Mouse (Mus musculus): ENCODE data around the gene Stk16. TPM values are rescaled to one million over a fixed set of nuclear protein-coding genes. Genes with fewer than 3 reads are reported as not detected.

The Stk16 gene
- polyA plus RNA-seq, 1 experiment from 2014 or later, result 151 TPM

GRCm38 (mm10) chr1:75244836-75245235, 34.2 kb downstream of the Stk16 start:
- no peak overlapping the region for H3K4me2 ChIP-seq (ENCODE audit: low read length)
- no peak overlapping the region for H3K27ac ChIP-seq (ENCODE audit: low read length)
- no peaks in the 10 kb centered on the region for H3K9me3 ChIP-seq (ENCODE audit: control insufficient read depth, low read length)
- peaks cover 4% of the 10 kb centered on the region for H3K4me1 ChIP-seq (replicated peaks; ENCODE audit: control insufficient read depth, insufficient read depth, low read length)
- peaks cover 4% of the 10 kb centered on the region for H3K36me3 ChIP-seq (ENCODE audit: control insufficient read depth, insufficient read depth)
- H3K9ac ChIP-seq (replicated peaks; ENCODE audit: low read depth, low read length), result no peak overlapping the region
- H3K27me3 ChIP-seq (replicated peaks; ENCODE audit: control insufficient read depth, insufficient read depth, low read length), result no peaks in the 10 kb centered on the region
- ATAC-seq, result peak; percentile 88
- 16% methylated on average over 4 of the region's 4 CpGs for WGBS
- no peak overlapping the region for H3K4me3 ChIP-seq (replicated peaks; ENCODE audit: low read length)

- Histone ChIP-seq H3K4me1 (replicated peaks; ENCODE audit: control insufficient read depth, insufficient read depth, low read length) (peaks cover 12% of the 10 kb centered on the region), H3K4me3 (replicated peaks; ENCODE audit: low read length) (no peak overlapping the region), H3K36me3 (ENCODE audit: control insufficient read depth, insufficient read depth) (no peaks in the 10 kb centered on the region; the same call in 1 of the 2 replicates), H3K4me2 (ENCODE audit: low read length) (no peak overlapping the region), H3K27ac (ENCODE audit: low read length) (no peak overlapping the region), H3K9ac (replicated peaks; ENCODE audit: low read depth, low read length) (no peak overlapping the region), H3K9me3 (ENCODE audit: control insufficient read depth, low read length) (no peaks in the 10 kb centered on the region), H3K27me3 (replicated peaks; ENCODE audit: control insufficient read depth, insufficient read depth, low read length) (no peaks in the 10 kb centered on the region)
- 77% methylated on average over 16 of the region's 16 CpGs for WGBS
- no peak for ATAC-seq
Measured at GRCm38 (mm10) chr1:75247071-75247930, 36.7 kb downstream of the Stk16 start.

GRCm38 (mm10) chr1:75248041-75248772, 37.6 kb downstream of the Stk16 start:
- Histone ChIP-seq H3K36me3 (ENCODE audit: control insufficient read depth, insufficient read depth) (no peaks in the 10 kb centered on the region; the same call in 1 of the 2 replicates), H3K9me3 (ENCODE audit: control insufficient read depth, low read length) (no peaks in the 10 kb centered on the region), H3K4me1 (replicated peaks; ENCODE audit: control insufficient read depth, insufficient read depth, low read length) (peaks cover 12% of the 10 kb centered on the region), H3K4me3 (replicated peaks; ENCODE audit: low read length) (no peak overlapping the region), H3K9ac (replicated peaks; ENCODE audit: low read depth, low read length) (0 out of 2 replicates have a peak overlapping the region, but pooled peaks have one; percentile 9), H3K4me2 (ENCODE audit: low read length) (no peak overlapping the region), H3K27ac (ENCODE audit: low read length) (no peak overlapping the region), H3K27me3 (replicated peaks; ENCODE audit: control insufficient read depth, insufficient read depth, low read length) (no peaks in the 10 kb centered on the region)
- ATAC-seq, result no peak
- WGBS, result 51% methylated on average over 9 of the region's 9 CpGs

GRCm38 (mm10) chr1:75250498-75250897, 39.9 kb downstream of the Stk16 start:
- ATAC-seq, result no peak
- H3K4me3 ChIP-seq (replicated peaks; ENCODE audit: low read length), result no peak overlapping the region
- H3K9ac ChIP-seq (replicated peaks; ENCODE audit: low read depth, low read length), result no peak overlapping the region
- peaks cover 20% of the 10 kb centered on the region for H3K4me1 ChIP-seq (replicated peaks; ENCODE audit: control insufficient read depth, insufficient read depth, low read length)
- H3K27ac ChIP-seq (ENCODE audit: low read length), result no peak overlapping the region
- H3K9me3 ChIP-seq (ENCODE audit: control insufficient read depth, low read length), result no peaks in the 10 kb centered on the region
- no peak overlapping the region for H3K4me2 ChIP-seq (ENCODE audit: low read length)
- H3K27me3 ChIP-seq (replicated peaks; ENCODE audit: control insufficient read depth, insufficient read depth, low read length), result no peaks in the 10 kb centered on the region
- WGBS, result 36% methylated on average over 3 of the region's 3 CpGs
- no peaks in the 10 kb centered on the region for H3K36me3 ChIP-seq (ENCODE audit: control insufficient read depth, insufficient read depth)

GRCm38 (mm10) chr1:75251112-75251970, 40.7 kb downstream of the Stk16 start:
- H3K4me1 ChIP-seq (replicated peaks; ENCODE audit: control insufficient read depth, insufficient read depth, low read length), result peaks cover 20% of the 10 kb centered on the region
- H3K27ac ChIP-seq (ENCODE audit: low read length), result no peak overlapping the region
- peak; percentile 32 for ATAC-seq
- H3K9me3 ChIP-seq (ENCODE audit: control insufficient read depth, low read length), result no peaks in the 10 kb centered on the region
- no peaks in the 10 kb centered on the region for H3K36me3 ChIP-seq (ENCODE audit: control insufficient read depth, insufficient read depth)
- H3K27me3 ChIP-seq (replicated peaks; ENCODE audit: control insufficient read depth, insufficient read depth, low read length), result no peaks in the 10 kb centered on the region
- peak overlapping the region; percentile 11; the same call in 1 of the 2 replicates for H3K4me3 ChIP-seq (replicated peaks; ENCODE audit: low read length)
- 2% methylated on average over 22 of the region's 22 CpGs for WGBS
- H3K9ac ChIP-seq (replicated peaks; ENCODE audit: low read depth, low read length), result no peak overlapping the region
- peak overlapping the region; percentile 48 for H3K4me2 ChIP-seq (ENCODE audit: low read length)

- H3K4me2 ChIP-seq (ENCODE audit: low read length), result no peak overlapping the region
- H3K4me3 ChIP-seq (replicated peaks; ENCODE audit: low read length), result no peak overlapping the region
- H3K9me3 ChIP-seq (ENCODE audit: control insufficient read depth, low read length), result no peaks in the 10 kb centered on the region
- H3K27ac ChIP-seq (ENCODE audit: low read length), result no peak overlapping the region
- H3K36me3 ChIP-seq (ENCODE audit: control insufficient read depth, insufficient read depth), result no peaks in the 10 kb centered on the region
- ATAC-seq, result no peak
- 78% methylated on average over 13 of the region's 13 CpGs for WGBS
- H3K27me3 ChIP-seq (replicated peaks; ENCODE audit: control insufficient read depth, insufficient read depth, low read length), result no peaks in the 10 kb centered on the region
- H3K4me1 ChIP-seq (replicated peaks; ENCODE audit: control insufficient read depth, insufficient read depth, low read length), result peaks cover 20% of the 10 kb centered on the region
- no peak overlapping the region for H3K9ac ChIP-seq (replicated peaks; ENCODE audit: low read depth, low read length)
Measured at GRCm38 (mm10) chr1:75252308-75252707, 41.7 kb downstream of the Stk16 start.

GRCm38 (mm10) chr1:75253029-75253428, 42.4 kb downstream of the Stk16 start:
- Histone ChIP-seq H3K4me2 (ENCODE audit: low read length) (no peak overlapping the region), H3K27ac (ENCODE audit: low read length) (no peak overlapping the region), H3K9ac (replicated peaks; ENCODE audit: low read depth, low read length) (no peak overlapping the region), H3K27me3 (replicated peaks; ENCODE audit: control insufficient read depth, insufficient read depth, low read length) (no peaks in the 10 kb centered on the region), H3K36me3 (ENCODE audit: control insufficient read depth, insufficient read depth) (no peaks in the 10 kb centered on the region), H3K4me1 (replicated peaks; ENCODE audit: control insufficient read depth, insufficient read depth, low read length) (peaks cover 18% of the 10 kb centered on the region), H3K9me3 (ENCODE audit: control insufficient read depth, low read length) (no peaks in the 10 kb centered on the region), H3K4me3 (replicated peaks; ENCODE audit: low read length) (no peak overlapping the region)
- 82% methylated on average over 16 of the region's 16 CpGs for WGBS
- ATAC-seq, result no peak

- peaks cover 16% of the 10 kb centered on the region for H3K4me1 ChIP-seq (replicated peaks; ENCODE audit: control insufficient read depth, insufficient read depth, low read length)
- no peak overlapping the region for H3K4me2 ChIP-seq (ENCODE audit: low read length)
- H3K4me3 ChIP-seq (replicated peaks; ENCODE audit: low read length), result no peak overlapping the region
- WGBS, result 63% methylated on average over 16 of the region's 16 CpGs
- ATAC-seq, result 0 out of 2 replicates have a peak, but pooled peaks have one; percentile 11
- no peaks in the 10 kb centered on the region for H3K36me3 ChIP-seq (ENCODE audit: control insufficient read depth, insufficient read depth)
- H3K27me3 ChIP-seq (replicated peaks; ENCODE audit: control insufficient read depth, insufficient read depth, low read length), result no peaks in the 10 kb centered on the region; the same call in 1 of the 2 replicates
- no peaks in the 10 kb centered on the region for H3K9me3 ChIP-seq (ENCODE audit: control insufficient read depth, low read length)
- H3K27ac ChIP-seq (ENCODE audit: low read length), result no peak overlapping the region
- H3K9ac ChIP-seq (replicated peaks; ENCODE audit: low read depth, low read length), result no peak overlapping the region
Measured at GRCm38 (mm10) chr1:75253849-75254624, 43.4 kb downstream of the Stk16 start.

Measured in forebrain, embryonic 16.5 days (tissue).